Mouse (Mus musculus): Measurements from ENCODE around the gene Zranb2. TPM values are rescaled to one million over a fixed set of nuclear protein-coding genes. Genes with fewer than 3 reads are reported as not detected.

Zranb2 gene
- 10 to 100 TPM; 48.8 to 56.8 TPM for total RNA-seq (2021)
- long read RNA-seq, experiment 1, transcript Zranb2-203 (10 exons, 2,924 nt), result major isoform, 89 of 109 reads
- long read RNA-seq, experiment 1, partial matches to known transcripts, result 4 of 109 reads
- long read RNA-seq, experiment 1, other reads (novel, unspliced or antisense), result 10 of 109 reads
- long read RNA-seq, experiment 2, transcript Zranb2-203 (10 exons, 2,924 nt), result major isoform, 88 of 116 reads
- long read RNA-seq, experiment 2, partial matches to known transcripts, result 3 of 116 reads
- long read RNA-seq, experiment 2, other reads (novel, unspliced or antisense), result 18 of 116 reads

GRCm38 (mm10) chr3:157533964-157534785 lies at the start of gene Zranb2:
Gene Zranb2 (plus strand): TSS chr3:157534160.
- peak; percentile 91 to 97 for DNase-seq (ENCODE audit: low spot score in 2 of 2)

GRCm38 (mm10) chr3:157492043-157492442 lies 41.9 kb upstream of the Zranb2 start:
- no peak for DNase-seq (ENCODE audit: low spot score in 2 of 2)

GRCm38 (mm10) chr3:157502216-157502615 lies 31.7 kb upstream of the Zranb2 start:
- DNase-seq (ENCODE audit: low spot score in 2 of 2), result no peak

GRCm38 (mm10) chr3:157514116-157514796 lies 19.7 kb upstream of the Zranb2 start:
- DNase-seq (ENCODE audit: low spot score in 2 of 2), result no peak

GRCm38 (mm10) chr3:157516471-157516870 lies 17.5 kb upstream of the Zranb2 start:
- DNase-seq (ENCODE audit: low spot score in 2 of 2), result no peak

GRCm38 (mm10) chr3:157517992-157518391 lies 16.0 kb upstream of the Zranb2 start:
- no peak for DNase-seq (ENCODE audit: low spot score in 2 of 2)

GRCm38 (mm10) chr3:157520433-157520832 lies 13.5 kb upstream of the Zranb2 start:
- DNase-seq (ENCODE audit: low spot score in 2 of 2), result peak in 1 of 2 experiments; percentile 24

- no peak for DNase-seq (ENCODE audit: low spot score in 2 of 2)
Measured at GRCm38 (mm10) chr3:157523834-157524233, 10.1 kb upstream of the Zranb2 start.

GRCm38 (mm10) chr3:157531585-157531984 lies 2.4 kb upstream of the Zranb2 start:
- no peak for DNase-seq (ENCODE audit: low spot score in 2 of 2)

- no peak for DNase-seq (ENCODE audit: low spot score in 2 of 2)
Measured at GRCm38 (mm10) chr3:157534786-157535415, 941 bp downstream of the Zranb2 start.

- no peak for DNase-seq (ENCODE audit: low spot score in 2 of 2)
Measured at GRCm38 (mm10) chr3:157549323-157549722, 15.4 kb downstream of the Zranb2 start.

GRCm38 (mm10) chr3:157549758-157550600 lies 16.0 kb downstream of the Zranb2 start:
- DNase-seq (ENCODE audit: low spot score in 2 of 2), result no peak

- DNase-seq (ENCODE audit: low spot score in 2 of 2), result no peak
Measured at GRCm38 (mm10) chr3:157565196-157565595, 31.2 kb downstream of the Zranb2 start.

- peak; percentile 17 to 21 for DNase-seq (ENCODE audit: low spot score in 2 of 2)
Measured at GRCm38 (mm10) chr3:157566725-157567565, 33.0 kb downstream of the Zranb2 start, which contains the start of gene Ptger3. Gene Ptger3 (plus strand): TSS chr3:157566892.

GRCm38 (mm10) chr3:157567566-157568132 lies 33.7 kb downstream of the Zranb2 start:
- DNase-seq (ENCODE audit: low spot score in 2 of 2), result no peak

- no peak for DNase-seq (ENCODE audit: low spot score in 2 of 2)
Measured at GRCm38 (mm10) chr3:157572011-157572410, 38.1 kb downstream of the Zranb2 start.

- no peak for DNase-seq (ENCODE audit: low spot score in 2 of 2)
Measured at GRCm38 (mm10) chr3:157575441-157576342, 41.7 kb downstream of the Zranb2 start.

- DNase-seq (ENCODE audit: low spot score in 2 of 2), result no peak
Measured at GRCm38 (mm10) chr3:157576343-157576722, 42.4 kb downstream of the Zranb2 start.
